Mouse (Mus musculus): Measurements from ENCODE around the gene Klk1b4. TPM values are rescaled to one million over a fixed set of nuclear protein-coding genes. Genes with fewer than 3 reads are reported as not detected.

The Klk1b4 gene
- polyA plus RNA-seq, 1 experiment from 2014 or later, result not detected

GRCm38 (mm10) chr7:44260410-44260809, 53.2 kb downstream of the Klk1b4 start:
- H3K4me2 ChIP-seq, result no peak overlapping the region
- H3K9me3 ChIP-seq, result no peaks in the 10 kb centered on the region
- 81% methylated on average over 6 of the region's 6 CpGs for WGBS
- H3K27ac ChIP-seq (replicated peaks), result no peak overlapping the region
- H3K4me1 ChIP-seq (replicated peaks), result peaks cover 8% of the 10 kb centered on the region
- H3K36me3 ChIP-seq, result no peaks in the 10 kb centered on the region
- no peak overlapping the region for H3K4me3 ChIP-seq
- no peak for ATAC-seq (ENCODE audit: low FRiP score, low read depth)
- H3K27me3 ChIP-seq, result 0 out of 2 replicates have a peak, but pooled peaks cover 4% of the 10 kb centered on the region
- no peak overlapping the region for H3K9ac ChIP-seq

DNA sequence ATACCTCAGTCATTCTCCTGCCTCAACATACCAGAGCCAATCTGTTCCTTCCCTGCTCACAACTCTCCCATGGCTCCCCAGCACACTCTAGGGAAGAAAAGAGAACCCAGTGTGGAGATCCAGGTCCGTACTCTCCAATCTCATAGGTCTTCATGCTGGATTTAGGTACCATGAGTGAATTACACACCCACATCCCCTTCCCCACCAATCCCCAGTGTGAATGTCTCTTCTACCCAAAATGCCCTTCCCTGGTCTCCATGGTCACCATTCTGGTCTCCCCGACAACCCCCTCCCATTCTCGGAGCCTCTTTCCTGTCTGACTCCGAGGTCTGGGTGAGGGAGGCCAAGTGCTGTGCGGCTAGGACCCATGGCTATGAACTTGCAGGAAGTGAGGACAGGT, 53.9 kb downstream of the Klk1b4 start, which contains the start of gene Gm15517:
TSS of gene Gm15517 (plus strand) at position 301 of the 400 bp plus-strand sequence.
- H3K36me3 ChIP-seq, result no peaks in the 10 kb centered on the region
- WGBS, result 35% methylated on average over 5 of the region's 5 CpGs
- no peaks in the 10 kb centered on the region for H3K9me3 ChIP-seq
- 0 out of 2 replicates have a peak, but pooled peaks cover 4% of the 10 kb centered on the region for H3K27me3 ChIP-seq
- H3K4me3 ChIP-seq, result no peak within 1 kb of the TSS
- H3K4me2 ChIP-seq, result no peak within 1 kb of the TSS
- no peak within 1 kb of the TSS for H3K27ac ChIP-seq (replicated peaks)
- peaks cover 8% of the 10 kb centered on the region for H3K4me1 ChIP-seq (replicated peaks)
- no peak within 1 kb of the TSS for H3K9ac ChIP-seq
- ATAC-seq (ENCODE audit: low FRiP score, low read depth), result no peak

Other genes starting within 250 kb of the Klk1b4 start
- not detected in 2 replicates for gene Klk1b1, start 240.7 kb upstream of the Klk1b4 start, polyA plus RNA-seq (2015; fragmentation: Nextera tagmentation; extraction: Ambion mirVana)
- not detected in 2 replicates for gene Klk1b9, start 231.4 kb upstream of the Klk1b4 start, polyA plus RNA-seq (2015; fragmentation: Nextera tagmentation; extraction: Ambion mirVana)
- not detected in 2 replicates for gene Klk1b11, start 211.6 kb upstream of the Klk1b4 start, polyA plus RNA-seq (2015; fragmentation: Nextera tagmentation; extraction: Ambion mirVana)
- gene Klk1b26, start 195.3 kb upstream of the Klk1b4 start, polyA plus RNA-seq (2015; fragmentation: Nextera tagmentation; extraction: Ambion mirVana), result not detected in 2 replicates
- not detected in 2 replicates for gene Klk1b27, start 155.1 kb upstream of the Klk1b4 start, polyA plus RNA-seq (2015; fragmentation: Nextera tagmentation; extraction: Ambion mirVana)
- gene Klk1b21, start 105.1 kb upstream of the Klk1b4 start, polyA plus RNA-seq (2015; fragmentation: Nextera tagmentation; extraction: Ambion mirVana), result not detected in 2 replicates
- gene Klk1b22, start 94.8 kb upstream of the Klk1b4 start, polyA plus RNA-seq (2015; fragmentation: Nextera tagmentation; extraction: Ambion mirVana), result not detected in 2 replicates
- not detected in 2 replicates for gene Klk1b16, start 70.7 kb upstream of the Klk1b4 start, polyA plus RNA-seq (2015; fragmentation: Nextera tagmentation; extraction: Ambion mirVana)
- gene Klk1b24, start 19.2 kb upstream of the Klk1b4 start, polyA plus RNA-seq (2015; fragmentation: Nextera tagmentation; extraction: Ambion mirVana), result not detected in 2 replicates
- gene Klk1b3, start 9.2 kb upstream of the Klk1b4 start, polyA plus RNA-seq (2015; fragmentation: Nextera tagmentation; extraction: Ambion mirVana), result not detected in 2 replicates
- gene Klk1b5, start 8.5 kb downstream of the Klk1b4 start, polyA plus RNA-seq (2015; fragmentation: Nextera tagmentation; extraction: Ambion mirVana), result not detected in 2 replicates
- not detected in 2 replicates for gene Klk1, start 17.9 kb downstream of the Klk1b4 start, polyA plus RNA-seq (2015; fragmentation: Nextera tagmentation; extraction: Ambion mirVana)
- 0.17 TPM in 1 of 2 replicates, not detected in the other for gene Gm36864, start 28.7 kb downstream of the Klk1b4 start, polyA plus RNA-seq (2015; fragmentation: Nextera tagmentation; extraction: Ambion mirVana)
- 1.1 and 1.2 TPM in 2 replicates for gene 1700028J19Rik, start 39.3 kb downstream of the Klk1b4 start, polyA plus RNA-seq (2015; fragmentation: Nextera tagmentation; extraction: Ambion mirVana)
- gene 2410002F23Rik, start 39.3 kb downstream of the Klk1b4 start, polyA plus RNA-seq (2015; fragmentation: Nextera tagmentation; extraction: Ambion mirVana), result 193 and 221 TPM in 2 replicates
- not detected in 2 replicates for gene Acp4, start 49.9 kb downstream of the Klk1b4 start, polyA plus RNA-seq (2015; fragmentation: Nextera tagmentation; extraction: Ambion mirVana)
- gene Gm15517, start 54.0 kb downstream of the Klk1b4 start, polyA plus RNA-seq (2015; fragmentation: Nextera tagmentation; extraction: Ambion mirVana), result 1.2 TPM in 1 of 2 replicates, not detected in the other
- 3.0 and 3.4 TPM in 2 replicates for gene Clec11a, start 99.5 kb downstream of the Klk1b4 start, polyA plus RNA-seq (2015; fragmentation: Nextera tagmentation; extraction: Ambion mirVana)
- 38.7 and 42.3 TPM in 2 replicates for gene Shank1, start 102.8 kb downstream of the Klk1b4 start, polyA plus RNA-seq (2015; fragmentation: Nextera tagmentation; extraction: Ambion mirVana)
- 58.9 and 68.8 TPM in 2 replicates for gene Syt3, start 176.7 kb downstream of the Klk1b4 start, polyA plus RNA-seq (2015; fragmentation: Nextera tagmentation; extraction: Ambion mirVana)
- 2.8 and 2.9 TPM in 2 replicates for gene 1700008O03Rik, start 178.4 kb downstream of the Klk1b4 start, polyA plus RNA-seq (2015; fragmentation: Nextera tagmentation; extraction: Ambion mirVana)
- 16.7 and 16.9 TPM in 2 replicates for gene Lrrc4b, start 221.6 kb downstream of the Klk1b4 start, polyA plus RNA-seq (2015; fragmentation: Nextera tagmentation; extraction: Ambion mirVana)